Mouse (Mus musculus): ENCODE data around the gene D17Wsu92e. TPM values are rescaled to one million over a fixed set of nuclear protein-coding genes. Genes with fewer than 3 reads are reported as not detected.

The D17Wsu92e gene
- polyA plus RNA-seq, 1 experiment from 2014 or later: 12.7 TPM

GRCm38 (mm10) chr17:27803752-27804151, 16.7 kb downstream of the D17Wsu92e start:
- Histone ChIP-seq H3K27me3 (ENCODE audit: control insufficient read depth, insufficient read depth, low read length) (no peaks in the 10 kb centered on the region), H3K4me3 (ENCODE audit: low read depth, low read length) (no peak overlapping the region), H3K36me3 (replicated peaks; ENCODE audit: control insufficient read depth, insufficient read depth, low read depth, low read length) (no peaks in the 10 kb centered on the region), H3K4me1 (ENCODE audit: control insufficient read depth, insufficient read depth, low read length) (no peaks in the 10 kb centered on the region; the same call in 1 of the 2 replicates), H3K4me2 (ENCODE audit: low read depth, low read length) (no peak overlapping the region), H3K27ac (replicated peaks; ENCODE audit: low read depth, low read length) (no peak overlapping the region), H3K9ac (replicated peaks; ENCODE audit: low read length) (no peak overlapping the region), H3K9me3 (replicated peaks; ENCODE audit: control insufficient read depth, low read length) (no peaks in the 10 kb centered on the region)
- 86% methylated on average over 4 of the region's 4 CpGs for WGBS
- ATAC-seq (replicated peaks; ENCODE audit: insufficient number of reproducible peaks, low FRiP score, low TSS enrichment, low read depth): no peak
- DNase-seq (ENCODE audit: low spot score): no peak

- Histone ChIP-seq H3K4me2 (ENCODE audit: low read depth, low read length) (no peak overlapping the region), H3K9ac (replicated peaks; ENCODE audit: low read length) (no peak overlapping the region), H3K27me3 (ENCODE audit: control insufficient read depth, insufficient read depth, low read length) (no peaks in the 10 kb centered on the region), H3K4me3 (ENCODE audit: low read depth, low read length) (no peak overlapping the region), H3K9me3 (replicated peaks; ENCODE audit: control insufficient read depth, low read length) (no peaks in the 10 kb centered on the region), H3K27ac (replicated peaks; ENCODE audit: low read depth, low read length) (no peak overlapping the region), H3K4me1 (ENCODE audit: control insufficient read depth, insufficient read depth, low read length) (no peaks in the 10 kb centered on the region; the same call in none of the 2 replicates), H3K36me3 (replicated peaks; ENCODE audit: control insufficient read depth, insufficient read depth, low read depth, low read length) (no peaks in the 10 kb centered on the region)
- DNase-seq (ENCODE audit: low spot score): no peak
- WGBS: 74% methylated on average over 9 of the region's 9 CpGs
- ATAC-seq (replicated peaks; ENCODE audit: insufficient number of reproducible peaks, low FRiP score, low TSS enrichment, low read depth): no peak
These were observed 19.5 kb downstream of the D17Wsu92e start for GRCm38 (mm10) chr17:27800710-27801648.

GRCm38 (mm10) chr17:27799771-27800584, 20.5 kb downstream of the D17Wsu92e start:
- H3K4me1 ChIP-seq (ENCODE audit: control insufficient read depth, insufficient read depth, low read length): no peaks in the 10 kb centered on the region; the same call in none of the 2 replicates
- H3K27me3 ChIP-seq (ENCODE audit: control insufficient read depth, insufficient read depth, low read length): no peaks in the 10 kb centered on the region
- H3K27ac ChIP-seq (replicated peaks; ENCODE audit: low read depth, low read length): peak overlapping the region; percentile 88
- ATAC-seq (replicated peaks; ENCODE audit: insufficient number of reproducible peaks, low FRiP score, low TSS enrichment, low read depth) (peak; percentile 87), DNase-seq (ENCODE audit: low spot score) (peak; percentile 86)
- no peak overlapping the region for H3K4me2 ChIP-seq (ENCODE audit: low read depth, low read length)
- H3K4me3 ChIP-seq (ENCODE audit: low read depth, low read length): no peak overlapping the region
- no peaks in the 10 kb centered on the region for H3K9me3 ChIP-seq (replicated peaks; ENCODE audit: control insufficient read depth, low read length)
- H3K36me3 ChIP-seq (replicated peaks; ENCODE audit: control insufficient read depth, insufficient read depth, low read depth, low read length): no peaks in the 10 kb centered on the region
- H3K9ac ChIP-seq (replicated peaks; ENCODE audit: low read length): peak overlapping the region; percentile 48
- 23% methylated on average over 16 of the region's 16 CpGs for WGBS

GRCm38 (mm10) chr17:27797341-27797872, 23.0 kb downstream of the D17Wsu92e start:
- no peaks in the 10 kb centered on the region for H3K27me3 ChIP-seq (ENCODE audit: control insufficient read depth, insufficient read depth, low read length)
- no peak for ATAC-seq (replicated peaks; ENCODE audit: insufficient number of reproducible peaks, low FRiP score, low TSS enrichment, low read depth)
- DNase-seq (ENCODE audit: low spot score): peak; percentile 53
- H3K4me1 ChIP-seq (ENCODE audit: control insufficient read depth, insufficient read depth, low read length): no peaks in the 10 kb centered on the region; the same call in none of the 2 replicates
- no peaks in the 10 kb centered on the region for H3K9me3 ChIP-seq (replicated peaks; ENCODE audit: control insufficient read depth, low read length)
- no peak overlapping the region for H3K4me3 ChIP-seq (ENCODE audit: low read depth, low read length)
- H3K4me2 ChIP-seq (ENCODE audit: low read depth, low read length): no peak overlapping the region
- H3K9ac ChIP-seq (replicated peaks; ENCODE audit: low read length): no peak overlapping the region
- WGBS: 59% methylated on average over 11 of the region's 11 CpGs
- no peaks in the 10 kb centered on the region for H3K36me3 ChIP-seq (replicated peaks; ENCODE audit: control insufficient read depth, insufficient read depth, low read depth, low read length)
- H3K27ac ChIP-seq (replicated peaks; ENCODE audit: low read depth, low read length): peak overlapping the region; percentile 31; the same call in 1 of the 2 replicates

GRCm38 (mm10) chr17:27796780-27797179, 23.7 kb downstream of the D17Wsu92e start:
- H3K27ac ChIP-seq (replicated peaks; ENCODE audit: low read depth, low read length): peak overlapping the region; percentile 31; the same call in 1 of the 2 replicates
- ATAC-seq (replicated peaks; ENCODE audit: insufficient number of reproducible peaks, low FRiP score, low TSS enrichment, low read depth): peak; percentile 58
- no peak overlapping the region for H3K9ac ChIP-seq (replicated peaks; ENCODE audit: low read length)
- no peaks in the 10 kb centered on the region for H3K9me3 ChIP-seq (replicated peaks; ENCODE audit: control insufficient read depth, low read length)
- 72% methylated on average over 6 of the region's 6 CpGs for WGBS
- no peaks in the 10 kb centered on the region for H3K27me3 ChIP-seq (ENCODE audit: control insufficient read depth, insufficient read depth, low read length)
- DNase-seq (ENCODE audit: low spot score): no peak
- H3K4me2 ChIP-seq (ENCODE audit: low read depth, low read length): no peak overlapping the region
- H3K36me3 ChIP-seq (replicated peaks; ENCODE audit: control insufficient read depth, insufficient read depth, low read depth, low read length): no peaks in the 10 kb centered on the region
- H3K4me3 ChIP-seq (ENCODE audit: low read depth, low read length): no peak overlapping the region
- no peaks in the 10 kb centered on the region; the same call in none of the 2 replicates for H3K4me1 ChIP-seq (ENCODE audit: control insufficient read depth, insufficient read depth, low read length)

GRCm38 (mm10) chr17:27793144-27793543, 27.3 kb downstream of the D17Wsu92e start:
- H3K9ac ChIP-seq (replicated peaks; ENCODE audit: low read length): no peak overlapping the region
- H3K4me3 ChIP-seq (ENCODE audit: low read depth, low read length): no peak overlapping the region
- H3K4me1 ChIP-seq (ENCODE audit: control insufficient read depth, insufficient read depth, low read length): no peaks in the 10 kb centered on the region; the same call in none of the 2 replicates
- H3K36me3 ChIP-seq (replicated peaks; ENCODE audit: control insufficient read depth, insufficient read depth, low read depth, low read length): no peaks in the 10 kb centered on the region
- DNase-seq (ENCODE audit: low spot score) (no peak), ATAC-seq (replicated peaks; ENCODE audit: insufficient number of reproducible peaks, low FRiP score, low TSS enrichment, low read depth) (no peak)
- 85% methylated on average over 6 of the region's 6 CpGs for WGBS
- H3K4me2 ChIP-seq (ENCODE audit: low read depth, low read length): no peak overlapping the region
- H3K9me3 ChIP-seq (replicated peaks; ENCODE audit: control insufficient read depth, low read length): no peaks in the 10 kb centered on the region
- no peak overlapping the region for H3K27ac ChIP-seq (replicated peaks; ENCODE audit: low read depth, low read length)
- H3K27me3 ChIP-seq (ENCODE audit: control insufficient read depth, insufficient read depth, low read length): no peaks in the 10 kb centered on the region

GRCm38 (mm10) chr17:27792516-27792915, 27.9 kb downstream of the D17Wsu92e start:
- H3K4me1 ChIP-seq (ENCODE audit: control insufficient read depth, insufficient read depth, low read length): no peaks in the 10 kb centered on the region; the same call in none of the 2 replicates
- no peak overlapping the region for H3K4me3 ChIP-seq (ENCODE audit: low read depth, low read length)
- H3K9ac ChIP-seq (replicated peaks; ENCODE audit: low read length): no peak overlapping the region
- WGBS: 69% methylated on average over 4 of the region's 4 CpGs
- no peak overlapping the region for H3K27ac ChIP-seq (replicated peaks; ENCODE audit: low read depth, low read length)
- ATAC-seq (replicated peaks; ENCODE audit: insufficient number of reproducible peaks, low FRiP score, low TSS enrichment, low read depth) (no peak), DNase-seq (ENCODE audit: low spot score) (no peak)
- H3K27me3 ChIP-seq (ENCODE audit: control insufficient read depth, insufficient read depth, low read length): no peaks in the 10 kb centered on the region
- no peaks in the 10 kb centered on the region for H3K9me3 ChIP-seq (replicated peaks; ENCODE audit: control insufficient read depth, low read length)
- H3K36me3 ChIP-seq (replicated peaks; ENCODE audit: control insufficient read depth, insufficient read depth, low read depth, low read length): no peaks in the 10 kb centered on the region
- no peak overlapping the region for H3K4me2 ChIP-seq (ENCODE audit: low read depth, low read length)

Measured in embryonic facial prominence, embryonic 11.5 days (tissue).